9 mouse cellular contexts compared by ENCODE assay signal in the genomic region with DNA sequence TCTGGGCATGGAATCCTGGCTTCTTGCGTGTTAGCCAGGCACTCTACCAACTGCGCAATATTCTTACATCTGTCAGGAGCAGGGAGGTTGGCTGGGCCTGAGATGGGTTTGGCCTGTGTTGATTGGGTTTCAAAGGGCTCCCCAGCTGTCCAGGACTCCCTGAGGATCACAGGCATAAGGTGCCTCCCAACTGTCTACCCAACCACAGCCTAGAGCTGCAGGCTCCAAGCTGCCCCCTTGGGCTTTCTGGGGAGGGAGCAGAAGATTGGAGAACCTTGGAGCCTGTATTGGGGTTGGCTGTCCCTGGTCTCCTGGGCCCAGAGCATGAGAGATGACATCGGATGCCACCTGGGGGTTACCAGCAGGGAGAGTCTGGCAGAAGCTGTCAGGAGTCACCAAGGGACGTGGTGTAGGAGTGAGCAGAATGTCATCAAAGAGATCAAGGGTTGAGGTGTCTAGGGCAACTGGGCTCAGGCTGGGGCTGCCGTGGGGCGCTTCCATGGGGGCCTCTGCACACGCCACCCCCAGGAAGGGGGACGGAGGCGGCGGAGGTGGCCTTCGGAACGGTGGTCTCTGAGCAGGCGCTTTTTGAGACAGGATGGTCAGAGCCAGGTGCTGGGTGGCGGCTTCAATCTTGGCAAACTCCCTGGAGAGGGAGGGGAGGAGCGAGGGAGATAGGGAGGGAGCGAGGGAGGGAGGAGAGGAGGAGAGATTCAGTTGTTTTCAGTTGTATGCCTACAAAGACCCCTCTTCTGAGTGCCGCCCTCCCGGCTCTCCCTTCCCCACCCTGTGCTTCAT. TPM values are rescaled to one million over a fixed set of nuclear protein-coding genes. Genes with fewer than 3 reads are reported as not detected.
DNase-seq lines count a peak whose midpoint lies in the region; ATAC-seq and TF ChIP-seq lines count a peak whose summit lies in the region.
"Had no signal": no experiment of that assay in that cellular context is flagged by ENCODE, and none has a peak within 500 bp of the region (broad histone marks: within the 10 kb centered on the region; RNA-seq: fewer than 3 reads in every experiment).

No protein-coding gene starts in this region.

- peaks cover 8% of the 10 kb centered on the region for H3K4me1 ChIP-seq in kidney, postnatal 0 days (replicated peaks; ENCODE audit: insufficient read depth, low read length)
- H3K4me1 ChIP-seq in embryonic facial prominence, embryonic 14.5 days (ENCODE audit: control insufficient read depth, insufficient read depth, low read length), result no peaks in the 10 kb centered on the region
- H3K4me1 ChIP-seq in intestine, embryonic 16.5 days (ENCODE audit: control insufficient read depth, insufficient read depth, low read length), result no peaks in the 10 kb centered on the region
- no peaks in the 10 kb centered on the region for H3K4me1 ChIP-seq in neural tube, embryonic 14.5 days (ENCODE audit: control insufficient read depth, insufficient read depth, low read length)

- WGBS in kidney, postnatal 0 days, result 17% methylated on average over 17 of the region's 18 CpGs
- 14% methylated on average over 18 of the region's 18 CpGs for WGBS in embryonic facial prominence, embryonic 14.5 days
- WGBS in intestine, embryonic 16.5 days, result 18% methylated on average over 18 of the region's 18 CpGs
- WGBS in neural tube, embryonic 14.5 days, result 16% methylated on average over 18 of the region's 18 CpGs

- H3K27me3 ChIP-seq in kidney, postnatal 0 days (ENCODE audit: insufficient read depth, low read length), result no peaks in the 10 kb centered on the region
- peaks cover 3% of the 10 kb centered on the region; the same call in 1 of the 2 replicates for H3K27me3 ChIP-seq in embryonic facial prominence, embryonic 14.5 days (replicated peaks; ENCODE audit: control insufficient read depth, insufficient read depth, low read length)
- H3K27me3 ChIP-seq in intestine, embryonic 16.5 days (replicated peaks; ENCODE audit: control insufficient read depth, insufficient read depth, low read length), result no peaks in the 10 kb centered on the region; the same call in 1 of the 2 replicates
- H3K27me3 ChIP-seq in neural tube, embryonic 14.5 days (ENCODE audit: control insufficient read depth, insufficient read depth, low read length), result no peaks in the 10 kb centered on the region

- H3K9ac ChIP-seq in kidney, postnatal 0 days (ENCODE audit: low read depth, low read length), result peak overlapping the region; percentile 44; the same call in 1 of the 2 replicates
- H3K9ac ChIP-seq in embryonic facial prominence, embryonic 14.5 days (ENCODE audit: low read depth, low read length), result peak overlapping the region; percentile 11
- H3K9ac ChIP-seq in intestine, embryonic 16.5 days (ENCODE audit: low read depth, low read length), result peak overlapping the region; percentile 53
- H3K9ac ChIP-seq in neural tube, embryonic 14.5 days (replicated peaks; ENCODE audit: low read depth, low read length), result peak overlapping the region; percentile 35

- H3K27ac ChIP-seq in kidney, postnatal 0 days, result no peak overlapping the region
- H3K27ac ChIP-seq in embryonic facial prominence, embryonic 14.5 days (replicated peaks; ENCODE audit: low read depth, low read length), result no peak overlapping the region
- no peak overlapping the region for H3K27ac ChIP-seq in intestine, embryonic 16.5 days (ENCODE audit: low read length)
- no peak overlapping the region for H3K27ac ChIP-seq in neural tube, embryonic 14.5 days (ENCODE audit: low read depth, low read length)

- peak; percentile 28 for DNase-seq in kidney, postnatal 0 days (ENCODE audit: low spot score)
- DNase-seq in kidney, postnatal 14 days, result no peak
- peak; percentile 32 for DNase-seq in embryonic facial prominence, embryonic 14.5 days (ENCODE audit: low spot score)
- no peak for DNase-seq in gastrocnemius, postnatal 25 days
- no peak for DNase-seq in layer of hippocampus, adult 8-10 months (ENCODE audit: low spot score in 2 of 2)

- ATAC-seq in kidney, postnatal 0 days (replicated peaks; ENCODE audit: low FRiP score, low read depth), result peak; percentile 48
- peak; percentile 83 for ATAC-seq in embryonic facial prominence, embryonic 14.5 days (ENCODE audit: low read depth)
- ATAC-seq in intestine, embryonic 16.5 days, result peak; percentile 61
- ATAC-seq in neural tube, embryonic 14.5 days (ENCODE audit: low read depth), result peak; percentile 59
- no peak for ATAC-seq in granulocyte monocyte progenitor cell, adult 5-6 weeks (replicated peaks; ENCODE audit: poor library complexity, severe bottlenecking)

- no peaks in the 10 kb centered on the region for H3K9me3 ChIP-seq in kidney, postnatal 0 days (replicated peaks; ENCODE audit: low read length)
- peaks cover 4% of the 10 kb centered on the region; the same call in 1 of the 2 replicates for H3K9me3 ChIP-seq in embryonic facial prominence, embryonic 14.5 days (ENCODE audit: control insufficient read depth, low read length)
- no peaks in the 10 kb centered on the region; the same call in 1 of the 2 replicates for H3K9me3 ChIP-seq in intestine, embryonic 16.5 days (ENCODE audit: control insufficient read depth, low read length)
- H3K9me3 ChIP-seq in neural tube, embryonic 14.5 days (ENCODE audit: control insufficient read depth, low read length), result no peaks in the 10 kb centered on the region

- no peak for TF ChIP-seq CTCF in kidney, postnatal 0 days (IDR thresholded peaks at IDR 0.05; ENCODE audit: low read depth)

- H3K4me2 ChIP-seq in kidney, postnatal 0 days (ENCODE audit: low read length), result peak overlapping the region; percentile 61
- peak overlapping the region; percentile 54 for H3K4me2 ChIP-seq in embryonic facial prominence, embryonic 14.5 days (ENCODE audit: low read depth, low read length)
- H3K4me2 ChIP-seq in intestine, embryonic 16.5 days (ENCODE audit: low read depth, low read length), result peak overlapping the region; percentile 45
- peak overlapping the region; percentile 50 for H3K4me2 ChIP-seq in neural tube, embryonic 14.5 days (ENCODE audit: low read depth, low read length)

- peak overlapping the region; percentile 24 for H3K4me3 ChIP-seq in kidney, postnatal 0 days (replicated peaks; ENCODE audit: low read depth, low read length)
- peak overlapping the region; percentile 24 for H3K4me3 ChIP-seq in embryonic facial prominence, embryonic 14.5 days (ENCODE audit: low read depth, low read length)
- peak overlapping the region; percentile 29 for H3K4me3 ChIP-seq in intestine, embryonic 16.5 days (ENCODE audit: low read length)
- peak overlapping the region; percentile 23 for H3K4me3 ChIP-seq in neural tube, embryonic 14.5 days (ENCODE audit: low read depth, low read length)
- H3K4me3 ChIP-seq: megakaryocyte, embryonic 14.5 days had no signal

- H3K36me3 ChIP-seq in kidney, postnatal 0 days (ENCODE audit: insufficient read depth, low read length), result no peaks in the 10 kb centered on the region
- H3K36me3 ChIP-seq in embryonic facial prominence, embryonic 14.5 days (ENCODE audit: control insufficient read depth, insufficient read depth, low read length), result no peaks in the 10 kb centered on the region
- H3K36me3 ChIP-seq in intestine, embryonic 16.5 days (ENCODE audit: control insufficient read depth, insufficient read depth, low read length), result no peaks in the 10 kb centered on the region
- no peaks in the 10 kb centered on the region for H3K36me3 ChIP-seq in neural tube, embryonic 14.5 days (ENCODE audit: control insufficient read depth, insufficient read depth, low read length)

RNA-seq across cellular contexts. Expression of a gene that starts 7.3 kb away (rescaled TPM):
- polyA plus RNA-seq in kidney, postnatal 0 days (2015; fragmentation: Nextera tagmentation; extraction: Ambion mirVana), result not detected in 2 replicates
- polyA plus RNA-seq in embryonic facial prominence, embryonic 14.5 days (2014; fragmentation: Nextera tagmentation; extraction: Ambion mirVana), result 0.35 TPM in 1 of 2 replicates, not detected in the other
- not detected in 2 replicates for polyA plus RNA-seq in intestine, embryonic 16.5 days (2015; fragmentation: Nextera tagmentation; extraction: Ambion mirVana)
- 0.37 and 0.41 TPM in 2 replicates for polyA plus RNA-seq in neural tube, embryonic 14.5 days (2014; fragmentation: Nextera tagmentation; extraction: Ambion mirVana)
- total RNA-seq in gastrocnemius, postnatal 25 days (2021), result under 1 TPM; 0.21 to 0.36 TPM
- total RNA-seq in granulocyte monocyte progenitor cell, adult 5-6 weeks (2014; fragmentation: Nextera tagmentation), result not detected in 2 replicates
- not detected in 2 replicates for total RNA-seq in granulocyte monocyte progenitor cell, adult 5-6 weeks (2017)
- total RNA-seq in layer of hippocampus, adult 8-10 months (2022), result under 1 TPM; 0.29 to 0.77 (median 0.39) TPM

RNA-seq across cellular contexts. Expression of a gene that starts 16.0 kb away (rescaled TPM):
- 3.5 and 3.9 TPM in 2 replicates for polyA plus RNA-seq in kidney, postnatal 0 days (2015; fragmentation: Nextera tagmentation; extraction: Ambion mirVana)
- 3.7 and 4.0 TPM in 2 replicates for polyA plus RNA-seq in embryonic facial prominence, embryonic 14.5 days (2014; fragmentation: Nextera tagmentation; extraction: Ambion mirVana)
- 2.7 TPM in 2 replicates for polyA plus RNA-seq in intestine, embryonic 16.5 days (2015; fragmentation: Nextera tagmentation; extraction: Ambion mirVana)
- polyA plus RNA-seq in neural tube, embryonic 14.5 days (2014; fragmentation: Nextera tagmentation; extraction: Ambion mirVana), result 2.8 and 3.7 TPM in 2 replicates
- total RNA-seq in gastrocnemius, postnatal 25 days (2021), result 1 to 10 TPM; 6.8 to 8.3 TPM
- total RNA-seq in granulocyte monocyte progenitor cell, adult 5-6 weeks (2014; fragmentation: Nextera tagmentation), result 4.6 and 7.7 TPM in 2 replicates
- total RNA-seq in granulocyte monocyte progenitor cell, adult 5-6 weeks (2017), result 1.0 and 1.2 TPM in 2 replicates
- 10 to 100 TPM; 13.0 to 15.3 (median 13.9) TPM for total RNA-seq in layer of hippocampus, adult 8-10 months (2022)

RNA-seq across cellular contexts. Expression of a gene that starts 22.1 kb away (rescaled TPM):
- 0.72 and 0.77 TPM in 2 replicates for polyA plus RNA-seq in kidney, postnatal 0 days (2015; fragmentation: Nextera tagmentation; extraction: Ambion mirVana)
- 1.3 and 1.6 TPM in 2 replicates for polyA plus RNA-seq in embryonic facial prominence, embryonic 14.5 days (2014; fragmentation: Nextera tagmentation; extraction: Ambion mirVana)
- 1.4 TPM in 2 replicates for polyA plus RNA-seq in intestine, embryonic 16.5 days (2015; fragmentation: Nextera tagmentation; extraction: Ambion mirVana)
- polyA plus RNA-seq in neural tube, embryonic 14.5 days (2014; fragmentation: Nextera tagmentation; extraction: Ambion mirVana), result 0.58 and 0.76 TPM in 2 replicates
- total RNA-seq in gastrocnemius, postnatal 25 days (2021), result 10 to 100 TPM; 21.4 to 24.3 TPM
- 5.3 and 7.9 TPM in 2 replicates for total RNA-seq in granulocyte monocyte progenitor cell, adult 5-6 weeks (2014; fragmentation: Nextera tagmentation)
- total RNA-seq in granulocyte monocyte progenitor cell, adult 5-6 weeks (2017), result 7.9 and 10.7 TPM in 2 replicates
- 10 to 100 TPM; 13.7 to 16.0 (median 14.2) TPM for total RNA-seq in layer of hippocampus, adult 8-10 months (2022)

RNA-seq across cellular contexts. Expression of a gene that starts 22.8 kb away (rescaled TPM):
- 2.1 and 2.6 TPM in 2 replicates for polyA plus RNA-seq in kidney, postnatal 0 days (2015; fragmentation: Nextera tagmentation; extraction: Ambion mirVana)
- polyA plus RNA-seq in embryonic facial prominence, embryonic 14.5 days (2014; fragmentation: Nextera tagmentation; extraction: Ambion mirVana), result 1.9 and 2.6 TPM in 2 replicates
- 3.1 and 3.6 TPM in 2 replicates for polyA plus RNA-seq in intestine, embryonic 16.5 days (2015; fragmentation: Nextera tagmentation; extraction: Ambion mirVana)
- polyA plus RNA-seq in neural tube, embryonic 14.5 days (2014; fragmentation: Nextera tagmentation; extraction: Ambion mirVana), result 24.4 and 27.9 TPM in 2 replicates
- 1 to 10 TPM; 3.7 to 5.2 TPM for total RNA-seq in gastrocnemius, postnatal 25 days (2021)
- 1.4 TPM in 1 of 2 replicates, not detected in the other for total RNA-seq in granulocyte monocyte progenitor cell, adult 5-6 weeks (2014; fragmentation: Nextera tagmentation)
- total RNA-seq in granulocyte monocyte progenitor cell, adult 5-6 weeks (2017), result not detected in 2 replicates
- total RNA-seq in layer of hippocampus, adult 8-10 months (2022), result 100 to 1,000 TPM in 2 of 4 experiments, 10 to 100 TPM in 2; 89.9 to 111 (median 102) TPM

RNA-seq across cellular contexts. Expression of a gene that starts 26.5 kb away (rescaled TPM):
- polyA plus RNA-seq in kidney, postnatal 0 days (2015; fragmentation: Nextera tagmentation; extraction: Ambion mirVana), result 0.91 and 1.1 TPM in 2 replicates
- 8.1 and 8.7 TPM in 2 replicates for polyA plus RNA-seq in embryonic facial prominence, embryonic 14.5 days (2014; fragmentation: Nextera tagmentation; extraction: Ambion mirVana)
- polyA plus RNA-seq in intestine, embryonic 16.5 days (2015; fragmentation: Nextera tagmentation; extraction: Ambion mirVana), result 3.6 and 3.7 TPM in 2 replicates
- 0.40 and 1.3 TPM in 2 replicates for polyA plus RNA-seq in neural tube, embryonic 14.5 days (2014; fragmentation: Nextera tagmentation; extraction: Ambion mirVana)
- 10 to 100 TPM; 10.1 to 11.6 TPM for total RNA-seq in gastrocnemius, postnatal 25 days (2021)
- total RNA-seq in granulocyte monocyte progenitor cell, adult 5-6 weeks (2014; fragmentation: Nextera tagmentation), result not detected in 2 replicates
- 0.05 TPM in 1 of 2 replicates, not detected in the other for total RNA-seq in granulocyte monocyte progenitor cell, adult 5-6 weeks (2017)
- total RNA-seq in layer of hippocampus, adult 8-10 months (2022), result 1 to 10 TPM; 2.8 to 5.1 (median 4.2) TPM

Comparison
In these comparisons a context has a peak if more than half of its experiments do, and no peak if none do; other contexts are left out.
1. DNase-seq: peak in kidney, postnatal 0 days (single experiment) and embryonic facial prominence, embryonic 14.5 days (single experiment); none in kidney, postnatal 14 days (single experiment), gastrocnemius, postnatal 25 days (single experiment) and layer of hippocampus, adult 8-10 months (0 of 2).
2. Peak in every context shown above with its lines, with median percentiles within 50 percentile points of each other: H3K4me2 ChIP-seq, H3K4me3 ChIP-seq and H3K9ac ChIP-seq.